Mouse (Mus musculus): Measurements from ENCODE around the gene Ago3. TPM values are rescaled to one million over a fixed set of nuclear protein-coding genes. Genes with fewer than 3 reads are reported as not detected.

Ago3 gene
- total and polyA plus RNA-seq, 3 experiments: 5.3 to 6.7 (median 5.3) TPM

DNA sequence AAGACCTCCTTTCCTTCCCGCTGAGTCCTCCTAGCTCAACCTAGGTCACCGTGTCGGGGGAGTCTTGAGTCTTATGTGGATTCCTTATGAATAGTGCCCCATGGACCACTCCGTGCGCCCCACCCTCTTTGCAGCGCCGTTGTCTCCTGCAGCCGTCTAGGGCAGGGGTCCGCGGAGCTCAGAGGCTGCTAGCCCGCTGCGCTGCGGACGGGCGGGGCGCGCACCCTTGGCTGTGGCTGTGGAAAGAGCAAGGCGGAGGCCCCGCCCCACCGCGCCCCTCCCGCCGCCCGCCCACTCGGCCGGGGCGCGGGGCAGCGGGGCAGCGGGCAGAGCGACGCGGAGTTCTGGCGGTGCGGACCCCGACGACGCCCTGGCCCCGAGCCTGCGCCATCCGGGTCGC, 142.9 kb downstream of the Ago3 start, which contains the start of gene Col8a2:
Gene Col8a2, plus strand, starts transcription at position 302 of the 400 bp plus-strand sequence.
- Histone ChIP-seq H3K4me2 (ENCODE audit: insufficient read depth, low read depth, poor library complexity, severe bottlenecking) (no peak within 1 kb of the TSS), H3K36me3 (replicated peaks in 1 of 2; ENCODE audit: control insufficient read depth in 1 of 2, insufficient read depth in 1 of 2, low read length in 1 of 2) (no peaks in the 10 kb centered on the region), H3K79me2 (replicated peaks; ENCODE audit: control insufficient read depth, extremely low read depth, insufficient read depth, poor library complexity, severe bottlenecking) (no peaks in the 10 kb centered on the region), H3K9ac (ENCODE audit: insufficient read depth, low read depth) (no peak within 1 kb of the TSS), H3K9me3 (replicated peaks; ENCODE audit: low read length) (no peaks in the 10 kb centered on the region), H3K27me3 (replicated peaks) (peaks cover 20% of the 10 kb centered on the region), H3K27ac (ENCODE audit: insufficient read depth, low read depth) (no peak within 1 kb of the TSS), H3K4me1 (ENCODE audit: control insufficient read depth in 1 of 2, insufficient read depth in 2 of 2) (peaks cover 0 to 19% of the 10 kb centered on the region in 2 experiments; a peak in 2 of 4 replicates), H3K4me3 (replicated peaks in 1 of 3; ENCODE audit: low read depth in 2 of 3, low read length in 2 of 3, poor library complexity in 1 of 3) (no peak within 1 kb of the TSS)
- no peak for TF ChIP-seq SMC3 (IDR thresholded peaks at IDR 0.05; ENCODE audit: low read depth, low read length)
- TF ChIP-seq UBTF (IDR thresholded peaks at IDR 0.05; ENCODE audit: low read depth, low read length): no peak
- no peak for TF ChIP-seq TCF12 (IDR thresholded peaks at IDR 0.05; ENCODE audit: low read depth, low read length)
- TF ChIP-seq NRF1 (IDR thresholded peaks at IDR 0.05; ENCODE audit: low read depth, low read length): no peak
- dilution Hi-C loops (cut with MboI; ENCODE audit: extremely low pct_ligation_motif_present, extremely low pct_unique_long_range_greater_than_20kb, low sequenced_read_pairs) (no loop called here), in situ Hi-C loops (cut with MboI; ENCODE audit: low pct_ligation_motif_present, low pct_unique_long_range_greater_than_20kb, low sequenced_read_pairs) (no loop called here)
- no peak for DNase-seq (ENCODE audit: extremely low read depth)

GRCm38 (mm10) chr4:126283582-126283981, 145.8 kb downstream of the Ago3 start:
- H3K36me3 ChIP-seq (replicated peaks in 1 of 2; ENCODE audit: control insufficient read depth in 1 of 2, insufficient read depth in 1 of 2, low read length in 1 of 2): peaks cover 0 to 1% of the 10 kb centered on the region in 2 experiments
- no peaks in the 10 kb centered on the region for H3K79me2 ChIP-seq (replicated peaks; ENCODE audit: control insufficient read depth, extremely low read depth, insufficient read depth, poor library complexity, severe bottlenecking)
- dilution Hi-C loops (cut with MboI; ENCODE audit: extremely low pct_ligation_motif_present, extremely low pct_unique_long_range_greater_than_20kb, low sequenced_read_pairs): no loop called here
- H3K4me2 ChIP-seq (ENCODE audit: insufficient read depth, low read depth, poor library complexity, severe bottlenecking): no peak overlapping the region
- no peak overlapping the region for H3K4me3 ChIP-seq (replicated peaks in 1 of 3; ENCODE audit: low read depth in 2 of 3, low read length in 2 of 3, poor library complexity in 1 of 3)
- H3K27me3 ChIP-seq (replicated peaks): peaks cover 18% of the 10 kb centered on the region
- in situ Hi-C loops (cut with MboI; ENCODE audit: low pct_ligation_motif_present, low pct_unique_long_range_greater_than_20kb, low sequenced_read_pairs): no loop called here
- TF ChIP-seq ZNF384 (IDR thresholded peaks at IDR 0.05; ENCODE audit: low read depth, low read length) (no peak), PAX5 (IDR thresholded peaks at IDR 0.05; ENCODE audit: low read length) (no peak), ZKSCAN1 (IDR thresholded peaks at IDR 0.05; ENCODE audit: borderline replicate concordance, low read depth, low read length) (no peak), CTCF (conservative IDR thresholded peaks at IDR 0.05 in 1 of 2, IDR thresholded peaks at IDR 0.05 in 1 of 2; ENCODE audit: low read depth in 2 of 2, low read length in 2 of 2) (no peak), RAD21 (IDR thresholded peaks at IDR 0.05; ENCODE audit: low read depth, low read length) (no peak), JUND (conservative IDR thresholded peaks at IDR 0.05; ENCODE audit: low read depth, low read length) (no peak), RCOR1 (conservative IDR thresholded peaks at IDR 0.05; ENCODE audit: low read depth, low read length) (no peak), BHLHE40 (IDR thresholded peaks at IDR 0.05; ENCODE audit: low read depth, low read length) (no peak), POLR2A (IDR thresholded peaks at IDR 0.05; ENCODE audit: low read depth, low read length) (no peak), ELF1 (IDR thresholded peaks at IDR 0.05; ENCODE audit: low read depth, low read length) (no peak), MEF2A (IDR thresholded peaks at IDR 0.05; ENCODE audit: borderline replicate concordance, low read depth, low read length) (no peak)
- no peak overlapping the region for H3K9ac ChIP-seq (ENCODE audit: insufficient read depth, low read depth)
- no peaks in the 10 kb centered on the region for H3K9me3 ChIP-seq (replicated peaks; ENCODE audit: low read length)
- DNase-seq (ENCODE audit: extremely low read depth): no peak
- no peak overlapping the region for H3K27ac ChIP-seq (ENCODE audit: insufficient read depth, low read depth)
- peaks cover 0 to 12% of the 10 kb centered on the region in 2 experiments; a peak in 2 of 4 replicates for H3K4me1 ChIP-seq (ENCODE audit: control insufficient read depth in 1 of 2, insufficient read depth in 2 of 2)

All from CH12.LX (cell line).